Mouse (Mus musculus): Measurements from ENCODE around the gene Ccnb2.

GRCm38 (mm10) chr9:70391660-70392562 is 29.4 kb downstream of the Ccnb2 start:
- no peak for TF ChIP-seq CTCF (IDR thresholded peaks at IDR 0.05; ENCODE audit: control insufficient read depth, insufficient read depth, low read length)
- no peak for TF ChIP-seq POLR2A (IDR thresholded peaks at IDR 0.05; ENCODE audit: borderline replicate concordance, control insufficient read depth, low read depth, low read length)
